In genomic region chr11:107349756-107350155, GRCm38 (mm10) we compare ENCODE assay signal across 15 mouse cellular contexts.
"Had no signal": no experiment of that assay in that cellular context is flagged by ENCODE, and none has a peak within 500 bp of the region (broad histone marks: within the 10 kb centered on the region; RNA-seq: fewer than 3 reads in every experiment).

No protein-coding gene starts in this region.

- DNase-seq: lung, adult 18-20 months; lung, embryonic 14.5 days; lung, postnatal 10 days; lung, postnatal 4 days; midbrain, embryonic 14.5 days; right cerebral cortex, postnatal 14 days; thymus, adult 2 months; thymus, postnatal 36 days had no signal

- H3K27ac ChIP-seq: midbrain, embryonic 10.5 days; midbrain, embryonic 12.5 days; neural tube, embryonic 13.5 days; neural tube, embryonic 15.5 days; stomach, embryonic 15.5 days; stomach, postnatal 0 days had no signal

- H3K4me1 ChIP-seq: neural tube, embryonic 13.5 days; stomach, embryonic 15.5 days had no signal

- H3K27me3 ChIP-seq: midbrain, embryonic 12.5 days; neural tube, embryonic 13.5 days; neural tube, embryonic 15.5 days; stomach, embryonic 15.5 days had no signal

- H3K36me3 ChIP-seq: midbrain, embryonic 10.5 days; neural tube, embryonic 13.5 days; neural tube, embryonic 15.5 days; stomach, embryonic 15.5 days had no signal

- H3K4me3 ChIP-seq: midbrain, embryonic 10.5 days; midbrain, embryonic 12.5 days; myocyte; neural tube, embryonic 13.5 days; neural tube, embryonic 15.5 days; stomach, embryonic 15.5 days had no signal

- H3K9ac ChIP-seq: lung, embryonic 14.5 days; midbrain, embryonic 12.5 days; neural tube, embryonic 13.5 days; neural tube, embryonic 15.5 days; stomach, embryonic 15.5 days had no signal

- H3K9me3 ChIP-seq: midbrain, embryonic 10.5 days; midbrain, embryonic 12.5 days; neural tube, embryonic 13.5 days; neural tube, embryonic 15.5 days; stomach, embryonic 15.5 days had no signal
